Mouse (Mus musculus): Measurements from ENCODE around the gene Grasp. TPM values are rescaled to one million over a fixed set of nuclear protein-coding genes. Genes with fewer than 3 reads are reported as not detected.

The Grasp gene
- polyA plus RNA-seq, 1 experiment = 5.3 TPM

DNA sequence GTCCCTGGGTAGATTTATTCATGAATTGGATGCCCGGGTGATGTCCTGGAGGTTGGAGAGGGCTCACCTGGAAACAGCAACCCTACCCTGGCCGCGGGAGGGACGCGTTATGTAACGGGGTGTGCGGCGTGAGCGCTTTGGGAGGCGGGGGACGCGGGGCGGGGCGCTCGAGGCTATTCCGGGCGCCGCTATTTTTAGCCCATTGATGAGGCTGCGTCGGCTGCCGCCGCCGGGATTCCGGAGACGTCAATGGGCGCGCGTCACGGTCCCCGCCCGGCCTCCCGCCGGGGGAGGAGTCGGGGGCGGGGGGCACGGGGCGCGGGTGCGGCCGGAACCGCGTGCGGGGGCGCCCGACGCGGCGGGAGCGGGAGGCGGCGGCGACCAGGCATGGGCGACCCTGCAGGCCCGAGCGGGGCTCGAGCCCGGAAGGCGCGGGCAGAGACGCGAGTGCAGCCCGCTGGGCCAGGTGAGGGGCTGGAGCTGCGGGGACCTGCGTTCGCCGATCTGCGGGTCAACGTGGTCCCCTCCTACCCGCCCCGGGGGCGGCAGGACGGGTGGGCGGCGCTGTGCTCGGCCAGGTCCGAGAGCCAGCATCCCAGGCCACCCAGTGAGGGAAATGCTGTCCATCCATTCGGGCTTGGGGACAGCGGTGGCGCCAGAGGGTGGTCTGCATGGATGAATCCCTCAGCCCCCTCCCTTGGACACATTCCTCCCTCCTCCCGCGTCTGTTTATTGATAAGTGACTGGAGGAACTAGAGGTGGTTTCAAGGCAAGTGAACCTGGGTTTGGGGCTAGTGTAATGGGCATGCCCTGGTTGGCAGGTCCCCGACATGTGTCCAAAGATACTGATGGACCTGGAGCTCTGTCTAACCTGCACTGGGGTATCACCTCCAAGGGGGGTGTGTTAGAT is 30.2 kb downstream of the Grasp start, which contains the start of gene Nr4a1:
Nr4a1 (plus strand) TSS at position 384 of the 910 bp plus-strand sequence.
- Histone ChIP-seq H3K27ac (ENCODE audit: insufficient read depth, low read length) (peak within 1 kb of the TSS; percentile 83), H3K4me3 (replicated peaks; ENCODE audit: insufficient read depth, low read depth, low read length) (peak within 1 kb of the TSS; percentile 56), H3K27me3 (ENCODE audit: control insufficient read depth, insufficient read depth, low read length) (no peaks in the 10 kb centered on the region), H3K4me1 (ENCODE audit: control insufficient read depth, insufficient read depth, low read length) (peaks cover 15% of the 10 kb centered on the region)
- no peak for TF ChIP-seq CTCF (IDR thresholded peaks at IDR 0.05; ENCODE audit: borderline replicate concordance, insufficient read depth, low read depth, low read length)
- TF ChIP-seq POLR2A (IDR thresholded peaks at IDR 0.05; ENCODE audit: borderline replicate concordance, insufficient read depth, low read length) = peak; percentile 47; the same call in 1 of the 2 replicates
- WGBS = 1% methylated on average over 79 of the region's 82 CpGs
- peak; percentile 93 to 94 for DNase-seq

DNA sequence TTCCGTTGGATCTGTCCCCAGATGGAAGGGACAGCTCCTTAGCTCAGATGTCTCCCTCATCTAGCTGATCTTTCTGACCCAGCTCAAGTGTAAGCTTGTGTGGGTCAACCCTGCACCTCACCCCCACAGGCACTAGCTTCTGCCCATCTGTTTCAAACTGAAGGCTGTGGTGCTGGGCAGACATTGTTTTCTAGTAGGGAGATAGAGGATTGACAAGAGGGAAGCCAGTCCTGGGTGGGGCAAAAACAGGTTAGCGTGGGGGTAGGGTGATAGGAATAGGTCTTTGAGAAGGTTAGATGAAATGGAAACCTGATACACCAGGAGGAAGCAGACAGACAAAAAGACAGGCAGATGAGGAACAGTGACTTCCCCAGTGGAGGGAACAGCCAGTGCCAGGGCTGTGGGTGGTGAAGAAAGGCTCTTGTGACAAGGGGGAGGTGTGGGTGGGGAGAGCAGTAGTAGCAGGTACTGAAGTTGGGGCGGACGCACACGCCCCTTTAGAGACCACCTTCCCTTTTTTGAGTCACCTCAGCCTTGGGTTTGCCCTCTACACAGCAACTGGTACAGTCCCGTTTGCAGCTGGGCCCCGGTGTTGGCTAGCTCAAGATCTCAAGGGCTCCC is 32.0 kb downstream of the Grasp start:
- 84% methylated on average over 7 of the region's 7 CpGs for WGBS
- no peak overlapping the region for H3K27ac ChIP-seq (ENCODE audit: insufficient read depth, low read length)
- peaks cover 25% of the 10 kb centered on the region for H3K4me1 ChIP-seq (ENCODE audit: control insufficient read depth, insufficient read depth, low read length)
- H3K4me3 ChIP-seq (replicated peaks; ENCODE audit: insufficient read depth, low read depth, low read length) = no peak overlapping the region
- no peak for DNase-seq
- TF ChIP-seq CTCF (IDR thresholded peaks at IDR 0.05; ENCODE audit: borderline replicate concordance, insufficient read depth, low read depth, low read length) (no peak), POLR2A (IDR thresholded peaks at IDR 0.05; ENCODE audit: borderline replicate concordance, insufficient read depth, low read length) (no peak)
- no peaks in the 10 kb centered on the region for H3K27me3 ChIP-seq (ENCODE audit: control insufficient read depth, insufficient read depth, low read length)

DNA sequence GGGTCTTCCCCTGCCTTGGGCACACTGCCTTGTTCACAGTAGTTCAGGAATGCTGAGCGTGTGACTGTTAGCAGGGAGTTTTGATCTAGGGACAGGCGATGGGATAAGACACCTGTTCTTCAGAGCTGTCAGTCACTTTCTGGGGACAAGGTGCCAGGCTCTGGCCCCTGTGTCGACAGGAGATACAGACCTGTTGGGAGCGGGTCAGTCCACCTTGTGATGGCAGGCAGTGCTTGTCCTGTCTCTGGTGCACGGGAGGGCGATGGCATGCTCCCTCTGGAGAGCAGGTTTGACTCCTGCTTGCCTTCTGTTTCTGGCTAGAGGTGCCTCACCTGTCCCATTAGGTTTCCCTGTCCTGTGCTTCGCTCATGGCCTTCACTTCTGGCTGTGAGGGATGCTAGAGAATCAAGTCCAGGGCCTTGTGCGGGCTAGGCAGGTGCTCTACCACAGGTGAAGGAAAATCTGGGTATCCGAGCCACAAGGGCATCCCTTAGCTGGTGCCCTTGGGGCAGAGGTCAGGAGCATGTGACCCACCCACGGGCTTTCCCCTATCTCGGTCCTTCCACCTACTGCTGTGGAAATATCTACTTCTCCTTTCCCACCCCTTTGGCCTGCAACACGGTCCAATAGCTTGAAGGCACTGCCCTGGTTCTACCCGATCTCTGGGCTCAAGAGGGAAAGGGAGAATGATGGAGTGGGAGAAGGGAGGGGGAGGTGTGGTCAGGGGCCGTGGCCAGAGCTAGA is 32.6 kb downstream of the Grasp start:
- no peak overlapping the region for H3K27ac ChIP-seq (ENCODE audit: insufficient read depth, low read length)
- DNase-seq = no peak

DNA sequence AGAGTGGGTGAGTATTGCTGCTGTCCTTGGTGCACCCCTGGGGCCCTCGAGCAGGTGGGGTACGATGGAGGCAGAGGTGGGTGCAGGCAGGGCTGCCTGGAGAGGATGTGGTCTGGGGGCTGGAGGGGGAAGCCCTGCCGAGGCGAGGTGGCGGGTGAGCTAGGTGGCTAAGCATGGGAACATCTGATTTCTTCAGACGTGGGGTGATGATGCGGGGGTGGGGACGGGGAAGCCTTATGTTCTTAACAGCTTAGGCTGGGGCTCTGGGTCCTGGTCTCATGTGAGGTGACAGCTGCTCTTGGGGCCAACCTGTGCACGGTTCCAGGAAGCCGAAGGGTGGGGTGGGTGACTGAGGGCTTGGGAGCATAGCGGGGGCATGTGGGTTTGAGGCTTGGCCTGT is 34.4 kb downstream of the Grasp start:
- no peaks in the 10 kb centered on the region for H3K27me3 ChIP-seq (ENCODE audit: control insufficient read depth, insufficient read depth, low read length)
- no peak for TF ChIP-seq POLR2A (IDR thresholded peaks at IDR 0.05; ENCODE audit: borderline replicate concordance, insufficient read depth, low read length)
- no peak for TF ChIP-seq CTCF (IDR thresholded peaks at IDR 0.05; ENCODE audit: borderline replicate concordance, insufficient read depth, low read depth, low read length)
- WGBS = 80% methylated on average over 11 of the region's 11 CpGs
- H3K4me3 ChIP-seq (replicated peaks; ENCODE audit: insufficient read depth, low read depth, low read length) = no peak overlapping the region
- peaks cover 25% of the 10 kb centered on the region for H3K4me1 ChIP-seq (ENCODE audit: control insufficient read depth, insufficient read depth, low read length)
- DNase-seq = no peak
- no peak overlapping the region for H3K27ac ChIP-seq (ENCODE audit: insufficient read depth, low read length)

More for the DNA sequence above, 32.6 kb downstream of the Grasp start:
- TF ChIP-seq POLR2A (IDR thresholded peaks at IDR 0.05; ENCODE audit: borderline replicate concordance, insufficient read depth, low read length) (no peak), CTCF (IDR thresholded peaks at IDR 0.05; ENCODE audit: borderline replicate concordance, insufficient read depth, low read depth, low read length) (no peak)
- no peaks in the 10 kb centered on the region for H3K27me3 ChIP-seq (ENCODE audit: control insufficient read depth, insufficient read depth, low read length)
- H3K4me1 ChIP-seq (ENCODE audit: control insufficient read depth, insufficient read depth, low read length) = peaks cover 25% of the 10 kb centered on the region
- WGBS = 77% methylated on average over 14 of the region's 14 CpGs
- no peak overlapping the region for H3K4me3 ChIP-seq (replicated peaks; ENCODE audit: insufficient read depth, low read depth, low read length)

DNA sequence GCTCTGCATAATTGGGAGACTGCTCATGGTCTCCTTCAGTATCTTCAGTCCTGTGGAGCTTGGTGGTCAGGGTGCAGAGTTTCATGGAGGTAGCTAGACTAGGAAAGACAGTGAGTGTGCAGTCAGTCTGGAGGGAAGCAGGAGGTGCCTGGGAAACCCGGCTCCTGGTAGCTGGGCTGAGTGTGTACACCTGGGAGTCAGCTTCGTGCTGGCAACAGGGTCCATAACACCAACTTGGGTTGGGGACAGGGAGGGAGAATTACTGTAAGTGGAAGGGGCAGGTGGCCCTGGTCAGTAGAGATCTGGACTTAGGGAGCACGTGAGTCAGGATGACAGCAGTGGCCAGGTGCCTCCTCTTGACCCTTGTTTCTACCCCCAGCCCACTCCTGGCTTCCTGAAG is 35.9 kb downstream of the Grasp start:
- Histone ChIP-seq H3K27ac (ENCODE audit: insufficient read depth, low read length) (no peak overlapping the region), H3K27me3 (ENCODE audit: control insufficient read depth, insufficient read depth, low read length) (no peaks in the 10 kb centered on the region), H3K4me3 (replicated peaks; ENCODE audit: insufficient read depth, low read depth, low read length) (no peak overlapping the region), H3K4me1 (ENCODE audit: control insufficient read depth, insufficient read depth, low read length) (peaks cover 23% of the 10 kb centered on the region)
- no peak for DNase-seq
- WGBS = 48% methylated on average over 3 of the region's 3 CpGs
- no peak for TF ChIP-seq CTCF (IDR thresholded peaks at IDR 0.05; ENCODE audit: borderline replicate concordance, insufficient read depth, low read depth, low read length)
- no peak for TF ChIP-seq POLR2A (IDR thresholded peaks at IDR 0.05; ENCODE audit: borderline replicate concordance, insufficient read depth, low read length)

DNA sequence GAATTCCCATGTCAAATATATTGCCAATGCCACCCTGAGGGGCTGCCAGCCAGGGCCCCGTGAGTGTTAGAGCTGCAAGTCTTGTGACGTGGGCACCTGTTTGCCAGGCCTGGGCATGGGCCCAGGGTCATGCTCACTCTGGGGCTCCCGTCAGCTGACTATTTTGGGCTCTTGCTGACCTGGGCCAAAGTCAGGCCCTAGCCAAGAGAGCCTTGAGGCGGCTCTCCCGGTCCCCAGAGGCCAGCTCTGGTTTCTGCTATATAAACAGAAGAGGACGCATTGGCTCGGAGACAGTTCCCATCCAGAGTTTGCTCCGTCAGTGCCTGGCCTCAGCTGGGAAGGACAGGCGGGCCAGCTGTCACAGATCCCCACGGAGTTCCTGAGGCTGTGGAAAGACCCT is 36.4 kb downstream of the Grasp start:
- Histone ChIP-seq H3K27ac (ENCODE audit: insufficient read depth, low read length) (no peak overlapping the region), H3K27me3 (ENCODE audit: control insufficient read depth, insufficient read depth, low read length) (no peaks in the 10 kb centered on the region), H3K4me1 (ENCODE audit: control insufficient read depth, insufficient read depth, low read length) (peaks cover 23% of the 10 kb centered on the region), H3K4me3 (replicated peaks; ENCODE audit: insufficient read depth, low read depth, low read length) (no peak overlapping the region)
- TF ChIP-seq POLR2A (IDR thresholded peaks at IDR 0.05; ENCODE audit: borderline replicate concordance, insufficient read depth, low read length) (no peak), CTCF (IDR thresholded peaks at IDR 0.05; ENCODE audit: borderline replicate concordance, insufficient read depth, low read depth, low read length) (no peak)
- WGBS = 12% methylated on average over 10 of the region's 10 CpGs
- DNase-seq = peak; percentile 66 to 80

DNA sequence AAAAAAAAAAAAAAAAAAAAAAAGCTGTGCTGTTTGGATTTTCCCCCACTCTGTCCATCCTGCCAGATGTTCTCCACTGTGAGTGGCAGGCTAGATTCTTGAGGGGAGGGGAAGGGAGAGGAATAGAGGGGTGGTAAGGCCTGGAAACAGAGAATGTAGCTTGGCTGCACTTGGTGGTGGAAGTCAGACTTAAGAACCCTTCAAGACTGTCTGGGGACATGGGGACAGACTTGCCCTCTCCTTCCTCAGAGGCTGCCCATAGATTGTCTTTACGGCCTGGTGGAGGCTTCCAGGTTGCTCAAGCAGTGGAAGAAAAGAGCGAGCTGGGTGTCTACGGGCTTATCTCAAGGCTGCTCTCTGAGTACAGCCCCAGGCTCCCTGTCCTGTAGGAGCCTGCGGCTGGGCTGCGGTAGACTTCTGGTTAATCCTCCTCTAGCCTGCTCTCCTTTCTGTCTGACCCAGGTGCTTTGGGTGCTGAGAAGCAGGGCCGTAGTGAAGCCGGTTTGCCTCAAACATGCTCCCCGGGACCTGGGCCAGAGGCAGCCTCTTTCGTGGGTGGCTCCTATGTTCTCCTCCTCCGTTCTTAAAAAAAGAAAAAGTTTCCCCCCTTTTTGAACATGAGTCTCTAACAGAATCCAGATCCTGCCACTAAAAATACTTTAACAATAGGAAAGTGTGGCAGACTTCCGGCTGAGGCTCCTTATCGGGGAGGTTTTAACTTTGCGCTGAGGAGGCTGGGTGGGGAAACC is 37.1 kb downstream of the Grasp start:
- peaks cover 23% of the 10 kb centered on the region for H3K4me1 ChIP-seq (ENCODE audit: control insufficient read depth, insufficient read depth, low read length)
- TF ChIP-seq POLR2A (IDR thresholded peaks at IDR 0.05; ENCODE audit: borderline replicate concordance, insufficient read depth, low read length) (no peak), CTCF (IDR thresholded peaks at IDR 0.05; ENCODE audit: borderline replicate concordance, insufficient read depth, low read depth, low read length) (no peak)
- no peak for DNase-seq

More for the DNA sequence above, 37.1 kb downstream of the Grasp start:
- H3K4me3 ChIP-seq (replicated peaks; ENCODE audit: insufficient read depth, low read depth, low read length) = no peak overlapping the region
- no peak overlapping the region for H3K27ac ChIP-seq (ENCODE audit: insufficient read depth, low read length)
- H3K27me3 ChIP-seq (ENCODE audit: control insufficient read depth, insufficient read depth, low read length) = no peaks in the 10 kb centered on the region
- whole genome bisulfite sequencing = 83% methylated on average over 13 of the region's 13 CpGs
